Mouse (Mus musculus): Measurements from ENCODE around the gene Adra1d. TPM values are rescaled to one million over a fixed set of nuclear protein-coding genes. Genes with fewer than 3 reads are reported as not detected.

Gene Adra1d
- polyA plus RNA-seq, 1 experiment from 2014 or later = not detected

DNA sequence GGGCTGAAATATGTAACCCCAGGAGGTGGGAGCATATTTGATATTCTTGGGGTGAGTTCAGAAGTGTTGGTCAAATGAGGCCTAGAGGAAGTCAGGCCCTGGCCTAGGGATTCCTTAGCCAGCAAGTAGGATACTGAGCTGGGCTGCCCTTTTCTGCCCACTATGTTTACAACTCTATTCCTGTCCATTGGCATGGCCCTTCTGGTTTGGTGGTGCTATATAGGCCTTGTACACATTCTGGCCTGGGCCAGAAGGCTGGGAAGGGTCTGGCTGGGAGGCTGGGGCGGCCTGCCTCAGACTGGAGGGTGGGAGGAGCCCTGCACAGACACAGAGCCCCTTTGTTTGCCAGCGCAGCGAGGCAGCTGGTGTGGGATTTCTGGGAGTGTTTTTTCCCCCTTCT, 55.7 kb downstream of the Adra1d start:
- Histone ChIP-seq H3K27ac (peak overlapping the region; percentile 81), H3K4me2 (peak overlapping the region; percentile 29), H3K9me3 (replicated peaks) (no peaks in the 10 kb centered on the region), H3K9ac (peak overlapping the region; percentile 40; the same call in 1 of the 2 replicates), H3K4me1 (peaks cover 68% of the 10 kb centered on the region), H3K4me3 (no peak overlapping the region), H3K36me3 (ENCODE audit: poor library complexity, severe bottlenecking) (no peaks in the 10 kb centered on the region), H3K27me3 (no peaks in the 10 kb centered on the region)
- ATAC-seq = peak; percentile 86
- WGBS = 3% methylated on average over 3 of the region's 3 CpGs

DNA sequence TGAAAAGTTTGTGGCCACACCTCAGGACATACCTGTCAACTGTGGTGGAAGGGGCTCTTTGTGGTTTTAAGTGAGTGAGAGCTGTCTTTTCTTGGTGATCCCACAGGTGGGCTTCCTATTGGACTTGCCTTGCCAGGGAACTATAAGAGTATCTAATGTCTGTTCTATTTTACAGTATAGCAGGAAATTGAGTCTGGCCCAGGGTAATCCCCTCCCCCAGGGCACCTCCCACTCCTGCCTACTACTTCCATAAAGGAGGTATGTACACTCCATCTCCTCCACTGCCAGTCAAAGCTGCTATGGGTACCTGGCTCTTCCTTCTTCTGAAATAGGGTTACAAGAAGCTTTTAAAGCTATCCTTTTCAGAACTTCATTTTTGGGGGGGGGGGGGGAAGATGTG, 56.7 kb downstream of the Adra1d start:
- no peak overlapping the region for H3K4me3 ChIP-seq
- 0 out of 2 replicates have a peak overlapping the region, but pooled peaks have one; percentile 81 for H3K27ac ChIP-seq

DNA sequence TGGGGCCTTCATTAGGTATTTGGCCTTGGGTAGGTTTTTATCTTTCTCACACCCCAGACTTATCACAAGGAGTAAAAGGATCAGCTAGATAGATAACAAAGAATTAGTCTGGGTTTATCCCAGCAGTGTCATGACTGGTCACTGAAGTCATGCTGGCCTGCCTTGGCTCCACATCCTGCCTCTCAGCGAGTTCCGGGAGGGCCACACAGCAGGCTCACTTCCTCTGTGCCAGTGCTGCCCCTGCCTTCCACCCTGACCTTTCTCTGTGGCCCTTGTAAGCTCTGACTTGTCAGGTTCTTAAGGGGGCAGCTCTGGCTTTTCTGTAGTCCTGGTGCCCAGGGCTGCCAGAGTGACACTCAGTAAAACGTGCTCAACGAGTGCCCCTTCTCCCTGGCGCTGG, 59.5 kb downstream of the Adra1d start:
- Histone ChIP-seq H3K9me3 (replicated peaks) (no peaks in the 10 kb centered on the region), H3K4me1 (peaks cover 56% of the 10 kb centered on the region), H3K9ac (no peak overlapping the region), H3K4me2 (no peak overlapping the region), H3K27me3 (no peaks in the 10 kb centered on the region), H3K36me3 (ENCODE audit: poor library complexity, severe bottlenecking) (no peaks in the 10 kb centered on the region), H3K4me3 (no peak overlapping the region), H3K27ac (peak overlapping the region; percentile 61)
- no peak for ATAC-seq
- WGBS = 81% methylated on average over 5 of the region's 5 CpGs

More for the DNA sequence above, 56.7 kb downstream of the Adra1d start:
- Histone ChIP-seq H3K9me3 (replicated peaks) (no peaks in the 10 kb centered on the region), H3K4me1 (peaks cover 72% of the 10 kb centered on the region), H3K9ac (no peak overlapping the region), H3K27me3 (no peaks in the 10 kb centered on the region), H3K4me2 (no peak overlapping the region), H3K36me3 (ENCODE audit: poor library complexity, severe bottlenecking) (no peaks in the 10 kb centered on the region)
- no peak for ATAC-seq

- ATAC-seq = peak; percentile 50; the same call in 1 of the 2 replicates
- no peaks in the 10 kb centered on the region for H3K36me3 ChIP-seq (ENCODE audit: poor library complexity, severe bottlenecking)
- WGBS = 42% methylated on average over 5 of the region's 5 CpGs
- H3K9ac ChIP-seq = no peak overlapping the region
- H3K9me3 ChIP-seq (replicated peaks) = no peaks in the 10 kb centered on the region
- H3K4me1 ChIP-seq = peaks cover 49% of the 10 kb centered on the region
- no peak overlapping the region for H3K4me3 ChIP-seq
- peak overlapping the region; percentile 61 for H3K27ac ChIP-seq
- no peaks in the 10 kb centered on the region for H3K27me3 ChIP-seq
- no peak overlapping the region for H3K4me2 ChIP-seq
These were observed 60.2 kb downstream of the Adra1d start for GRCm38 (mm10) chr2:131501886-131502285.

DNA sequence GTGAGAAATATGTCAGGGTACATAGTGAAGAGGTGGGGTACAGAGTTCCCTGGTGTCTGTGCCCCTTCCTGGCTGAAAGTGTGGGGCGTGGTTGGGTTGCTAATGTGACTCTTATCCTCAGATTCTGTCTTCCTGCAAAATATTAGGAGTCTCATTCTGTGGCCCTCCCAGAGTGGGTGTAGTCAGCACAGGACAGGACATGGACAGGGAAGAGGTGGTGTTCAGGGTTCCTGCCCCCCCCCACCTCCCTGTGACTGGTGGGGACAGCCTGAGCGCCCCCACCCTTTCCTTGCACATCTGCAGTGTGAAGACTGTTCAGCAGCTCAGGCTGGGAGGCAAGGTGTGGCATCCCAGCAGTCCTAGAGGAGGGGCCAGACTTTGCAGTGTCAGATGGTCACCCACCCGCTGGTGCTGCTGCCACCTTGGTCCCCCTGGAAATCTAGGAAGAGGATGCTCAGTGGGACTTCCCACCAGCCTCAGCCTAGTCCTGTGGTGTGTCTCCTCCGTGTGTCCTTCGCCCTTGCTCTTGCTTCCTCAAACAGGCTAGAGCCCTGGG, 62.7 kb downstream of the Adra1d start:
- Histone ChIP-seq H3K4me2 (no peak overlapping the region), H3K4me1 (peaks cover 33% of the 10 kb centered on the region), H3K4me3 (no peak overlapping the region), H3K27me3 (no peaks in the 10 kb centered on the region), H3K36me3 (ENCODE audit: poor library complexity, severe bottlenecking) (no peaks in the 10 kb centered on the region), H3K27ac (no peak overlapping the region), H3K9me3 (replicated peaks) (no peaks in the 10 kb centered on the region), H3K9ac (no peak overlapping the region)
- 69% methylated on average over 5 of the region's 5 CpGs for WGBS
- no peak for ATAC-seq

DNA sequence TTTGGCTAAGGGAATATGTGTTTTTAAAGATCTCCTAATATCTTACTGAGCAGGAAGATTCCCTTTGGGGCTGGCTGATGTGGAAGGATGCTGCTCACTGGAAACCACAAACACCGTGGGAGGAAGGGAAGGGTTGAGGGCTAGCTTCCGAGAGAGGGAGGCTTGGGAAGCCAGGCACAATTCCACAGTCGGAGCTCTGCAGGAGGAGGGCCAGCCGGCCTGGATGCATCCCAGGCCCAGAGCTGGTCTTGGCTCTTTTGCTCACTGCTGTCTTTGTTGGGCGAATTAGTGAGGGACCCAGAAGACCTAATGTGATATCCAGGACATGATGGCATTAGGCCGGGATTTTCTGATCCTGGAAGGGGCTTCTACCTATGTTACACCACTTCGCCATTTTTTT, 63.9 kb downstream of the Adra1d start:
- Histone ChIP-seq H3K4me1 (peaks cover 38% of the 10 kb centered on the region), H3K9me3 (replicated peaks) (no peaks in the 10 kb centered on the region), H3K27ac (no peak overlapping the region), H3K4me3 (no peak overlapping the region), H3K9ac (no peak overlapping the region), H3K36me3 (ENCODE audit: poor library complexity, severe bottlenecking) (no peaks in the 10 kb centered on the region), H3K27me3 (no peaks in the 10 kb centered on the region), H3K4me2 (no peak overlapping the region)
- ATAC-seq = no peak
- WGBS = 71% methylated on average over 7 of the region's 7 CpGs

GRCm38 (mm10) chr2:131497224-131497856, 64.7 kb downstream of the Adra1d start:
- ATAC-seq = no peak
- Histone ChIP-seq H3K9ac (no peak overlapping the region), H3K4me3 (no peak overlapping the region), H3K4me2 (no peak overlapping the region), H3K4me1 (peaks cover 39% of the 10 kb centered on the region), H3K27ac (no peak overlapping the region), H3K36me3 (ENCODE audit: poor library complexity, severe bottlenecking) (no peaks in the 10 kb centered on the region), H3K9me3 (replicated peaks) (no peaks in the 10 kb centered on the region), H3K27me3 (no peaks in the 10 kb centered on the region)
- 88% methylated on average over 4 of the region's 4 CpGs for WGBS

DNA sequence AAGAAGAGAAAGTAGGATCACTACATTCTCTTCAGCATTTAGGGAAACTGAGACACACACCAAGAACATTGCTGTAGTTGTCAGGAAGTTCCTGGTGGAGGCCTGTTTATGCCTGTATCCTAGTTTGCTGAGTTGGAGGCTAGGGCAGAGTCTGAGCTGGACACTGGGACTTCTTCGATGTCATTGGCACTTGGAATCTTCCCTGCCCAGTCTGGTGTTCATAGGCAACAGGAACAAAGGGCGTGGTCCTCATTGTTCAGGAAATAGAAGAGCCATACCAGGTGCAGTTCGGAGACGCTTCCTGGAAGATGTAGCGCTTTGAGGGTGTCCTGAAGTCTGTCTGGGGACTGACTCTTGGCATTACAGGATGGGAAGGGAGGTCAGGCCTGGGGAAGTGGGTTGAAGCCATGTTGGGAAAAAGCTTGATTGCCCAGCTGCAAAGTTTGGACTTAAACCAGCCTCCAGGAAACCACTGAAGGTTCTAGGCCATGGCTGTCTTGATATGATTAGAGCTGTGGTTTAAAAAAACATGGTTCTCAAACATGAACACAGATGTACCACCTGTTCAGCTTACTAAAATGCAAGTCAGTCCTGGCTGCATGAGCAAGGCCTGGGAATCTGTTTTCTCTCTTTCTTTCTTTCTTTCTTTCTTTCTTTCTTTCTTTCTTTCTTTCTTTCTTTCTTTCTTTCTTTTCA, 65.8 kb downstream of the Adra1d start:
- ATAC-seq = no peak
- H3K9me3 ChIP-seq (replicated peaks) = no peaks in the 10 kb centered on the region
- H3K4me3 ChIP-seq = no peak overlapping the region
- H3K27me3 ChIP-seq = no peaks in the 10 kb centered on the region
- peaks cover 31% of the 10 kb centered on the region for H3K4me1 ChIP-seq
- no peak overlapping the region for H3K4me2 ChIP-seq
- H3K36me3 ChIP-seq (ENCODE audit: poor library complexity, severe bottlenecking) = no peaks in the 10 kb centered on the region
- no peak overlapping the region for H3K27ac ChIP-seq
- H3K9ac ChIP-seq = no peak overlapping the region
- 84% methylated on average over 5 of the region's 5 CpGs for WGBS

Other genes with a start within 250 kb of the Adra1d start
- 14.6 and 15.5 TPM in 2 replicates for gene Rnf24, start 209.4 kb downstream of the Adra1d start, polyA plus RNA-seq (2015; fragmentation: Nextera tagmentation; extraction: Ambion mirVana)
- gene Smox, start 70.8 kb downstream of the Adra1d start, polyA plus RNA-seq (2015; fragmentation: Nextera tagmentation; extraction: Ambion mirVana) = 51.3 and 52.5 TPM in 2 replicates